Mouse (Mus musculus) bone marrow, adult 2 months (tissue): ENCODE measurements at regions not wholly inside any gene's neighbourhood (a gene's known extent, or its start where the extent isn't known, plus 50 kb on each side); places are given as distances from the start of the nearest gene placed in this dataset.

Experiments used
- CTCF ChIP-seq: fragments of 200-500 bp; IDR thresholded peaks from 2 replicates; pipeline ENCODE4 v1.5.1; 2011; ENCODE audit warnings: low read length, control low read depth; ENCODE audit not compliant: control insufficient read depth, insufficient read depth
- POLR2A ChIP-seq: fragments of 200-500 bp; IDR thresholded peaks from 2 replicates; pipeline ENCODE4 v1.6.1; 2011; ENCODE audit warnings: low read depth, mild to moderate bottlenecking, control low read depth, low read length, borderline replicate concordance; ENCODE audit not compliant: control insufficient read depth

DNA sequence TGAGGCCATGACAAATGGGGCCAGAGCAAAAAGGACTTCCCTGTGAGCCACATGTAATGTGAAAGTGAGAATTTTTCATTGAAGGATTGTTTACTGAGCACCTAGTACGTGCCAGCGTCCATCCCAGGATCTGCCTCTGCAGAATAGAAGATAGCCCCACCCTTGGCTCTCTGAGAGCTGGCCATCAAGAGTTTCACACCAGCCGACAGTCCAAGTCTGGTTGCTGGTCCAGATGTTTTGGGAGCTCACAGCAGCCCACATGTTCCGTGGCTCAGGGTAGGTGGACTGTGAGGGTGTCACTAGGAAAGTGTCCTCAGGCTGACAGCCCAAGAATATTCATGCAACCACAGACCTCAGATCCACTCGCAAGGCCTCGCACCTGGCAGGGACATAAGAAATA lies 63.9 kb downstream of the Tmem30b start:
- TF ChIP-seq CTCF (no peak), POLR2A (no peak)
